Mouse (Mus musculus) cortical plate, adult 2 months (tissue): ENCODE measurements around the gene Rassf3.

ENCODE experiments used
- CTCF ChIP-seq: fragments of 200-500 bp; IDR thresholded peaks from 2 replicates; pipeline ENCODE4 v1.5.1; 2011; ENCODE audit warnings: mild to moderate bottlenecking, control low read depth, low read length; ENCODE audit not compliant: insufficient read depth; ENCODE audit errors: extremely low read depth
- POLR2A ChIP-seq: fragments of 200-500 bp; IDR thresholded peaks from 2 replicates; pipeline ENCODE4 v1.6.1; 2011; ENCODE audit warnings: mild to moderate bottlenecking, low read length, control low read depth; ENCODE audit not compliant: insufficient read depth; ENCODE audit errors: extremely low read depth

DNA sequence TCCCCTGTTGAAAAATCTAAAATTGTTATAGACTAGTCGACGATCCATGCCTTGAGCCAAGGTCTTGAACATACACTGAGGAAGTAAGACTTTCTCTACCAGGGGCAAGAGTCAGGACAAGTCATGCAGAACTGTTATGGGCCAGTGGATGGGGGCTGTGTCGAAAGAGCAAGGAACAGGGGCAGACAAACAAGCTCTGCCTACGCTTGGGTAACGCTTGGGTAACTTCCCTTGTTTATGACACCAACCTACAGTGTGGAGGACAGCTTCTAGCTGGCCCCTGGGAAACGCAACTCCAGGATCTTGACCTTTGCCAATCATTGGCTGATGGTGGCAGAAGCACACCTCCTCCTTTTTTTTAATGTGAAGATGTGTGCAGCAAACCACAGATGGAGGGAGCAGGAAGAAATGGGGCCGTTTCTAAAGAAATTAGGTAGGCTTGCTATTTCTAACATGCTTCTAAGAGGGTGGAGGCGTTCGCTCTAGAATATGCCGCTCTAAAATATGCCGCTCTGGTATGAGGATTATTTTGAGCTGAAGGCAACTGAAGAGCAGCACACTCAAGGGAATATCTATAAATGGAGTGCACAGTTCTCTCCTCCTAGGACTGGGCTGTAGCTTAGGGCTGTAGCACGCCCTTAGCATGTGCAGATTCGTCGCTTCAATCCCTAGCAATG lies 12.6 kb upstream of the Rassf3 start:
- TF ChIP-seq POLR2A, result no peak
- no peak for TF ChIP-seq CTCF
